Mouse (Mus musculus) erythroblast, embryonic 14.5 days (primary cell): Measurements from ENCODE around the gene Tubg2. TPM values are rescaled to one million over a fixed set of nuclear protein-coding genes. Genes with fewer than 3 reads are reported as not detected.

Source experiments
- H3K27me3 ChIP-seq: 2 replicates; pipeline ENCODE4 v1.6.1; 2012; ENCODE audit warnings: inconsistent platforms; ENCODE audit not compliant: control insufficient read depth
- H3K36me3 ChIP-seq: 2 replicates; pipeline ENCODE4 v1.6.1; 2012; ENCODE audit warnings: mild to moderate bottlenecking, inconsistent platforms; ENCODE audit not compliant: control insufficient read depth
- H3K4me1 ChIP-seq: 2 replicates; pipeline ENCODE4 v1.6.1; 2012; ENCODE audit warnings: inconsistent platforms; ENCODE audit not compliant: control insufficient read depth
- H3K4me3 ChIP-seq: replicated peaks from 2 replicates; pipeline ENCODE3; 2012; ENCODE audit warnings: moderate library complexity, mild to moderate bottlenecking, inconsistent platforms
- H3K9me3 ChIP-seq: 2 replicates; pipeline ENCODE4 v1.6.1; 2012; ENCODE audit warnings: low read length, inconsistent platforms, mixed read lengths; ENCODE audit not compliant: control insufficient read depth
- GATA1 ChIP-seq: IDR thresholded peaks from 2 replicates; pipeline ENCODE4 v1.6.1; 2012; ENCODE audit warnings: low read length, inconsistent platforms, mixed read lengths
- TAL1 ChIP-seq: IDR thresholded peaks from 3 replicates; pipeline ENCODE4 v1.6.1; 2012; ENCODE audit warnings: low read length, inconsistent platforms, mixed read lengths
- polyA plus RNA-seq: library from polyadenylated mRNA; stranded (reverse); fragments of >175 nt; gene quantifications from 2 replicates; pipeline ENCODE4 v1.2.3, GENCODE M21; 2012

Tubg2 gene
- polyA plus RNA-seq, 1 experiment: not detected

DNA sequence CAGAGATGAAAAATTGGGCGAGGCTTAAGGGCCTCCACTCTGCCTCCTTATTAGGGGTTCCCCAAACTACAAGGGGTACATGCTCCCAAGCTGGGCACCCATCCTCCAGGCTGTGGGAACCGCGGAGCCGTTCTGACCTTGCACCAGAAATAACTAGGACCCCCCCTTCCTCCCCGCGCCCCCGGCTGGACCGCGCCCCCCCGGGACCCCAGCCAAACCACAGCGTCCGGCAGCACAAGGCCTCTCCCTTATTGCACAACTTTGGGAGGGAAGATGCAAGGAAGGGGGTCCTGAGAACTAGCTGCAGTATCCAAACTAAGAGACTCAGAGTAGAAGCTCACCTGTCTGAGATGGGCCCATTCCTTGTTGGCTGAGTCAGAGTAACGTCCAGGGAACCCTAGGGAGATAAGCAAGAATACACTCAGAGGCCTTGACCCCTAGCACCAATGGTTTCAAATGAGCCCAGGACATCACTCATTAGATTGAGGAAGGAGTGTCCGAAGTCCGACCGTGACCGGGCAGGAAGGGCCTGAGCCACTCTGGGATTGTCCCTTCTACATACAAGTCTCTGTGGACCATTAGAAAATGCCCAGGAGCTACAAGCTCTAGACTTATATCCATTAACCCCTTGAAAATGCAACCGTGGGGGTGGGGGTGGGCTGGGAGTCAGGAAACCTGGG, 12.7 kb downstream of the Tubg2 start:
- H3K4me1 ChIP-seq: peaks cover 37% of the 10 kb centered on the region
- peaks cover 10% of the 10 kb centered on the region; the same call in 1 of the 2 replicates for H3K9me3 ChIP-seq
- no peak overlapping the region for H3K4me3 ChIP-seq
- TF ChIP-seq GATA1 (no peak), TAL1 (no peak)
- peaks cover 5% of the 10 kb centered on the region; the same call in 1 of the 2 replicates for H3K36me3 ChIP-seq
- peaks cover 100% of the 10 kb centered on the region for H3K27me3 ChIP-seq

DNA sequence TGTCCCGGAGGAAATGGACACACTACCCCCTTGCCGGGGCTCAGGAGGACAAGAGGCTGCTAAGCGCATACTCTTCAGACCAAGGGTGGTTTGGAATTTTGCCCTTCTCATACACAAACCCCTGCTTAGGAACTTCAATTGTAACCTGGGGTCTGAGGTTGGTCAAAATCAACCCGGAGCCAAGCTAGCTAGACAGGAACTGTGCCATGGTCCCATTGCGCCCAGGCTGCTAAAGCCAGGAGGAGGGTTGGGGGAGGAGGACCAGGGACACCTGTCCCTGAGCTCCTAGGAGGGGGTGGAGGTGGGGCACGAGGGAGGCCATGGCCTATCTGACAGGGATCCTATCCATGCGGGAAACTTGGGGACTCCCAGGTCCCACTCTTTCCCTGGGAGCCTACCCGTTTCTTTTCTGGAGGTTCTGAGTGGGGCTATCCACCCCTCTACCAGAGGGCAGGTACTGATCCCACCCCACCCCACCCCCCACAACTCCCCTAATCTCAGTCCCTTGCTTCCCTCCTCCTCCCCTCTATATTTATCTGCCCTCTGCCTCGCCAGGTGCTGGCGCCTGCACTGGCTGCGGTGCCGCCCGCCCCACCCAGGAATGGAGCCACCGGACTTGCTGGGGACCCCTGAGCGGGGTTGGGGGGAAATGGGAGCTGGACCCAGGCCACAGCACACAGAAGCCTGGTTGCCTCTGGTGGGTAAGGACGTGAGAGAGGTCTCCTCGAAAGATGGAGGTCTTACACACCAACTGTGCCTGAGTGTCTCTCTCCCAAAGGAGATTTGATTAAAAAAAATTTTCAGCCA, 13.8 kb downstream of the Tubg2 start:
- Histone ChIP-seq H3K9me3 (peaks cover 16% of the 10 kb centered on the region; the same call in 1 of the 2 replicates), H3K4me1 (peaks cover 40% of the 10 kb centered on the region), H3K4me3 (no peak overlapping the region), H3K27me3 (peaks cover 100% of the 10 kb centered on the region), H3K36me3 (peaks cover 5% of the 10 kb centered on the region; the same call in 1 of the 2 replicates)
- no peak for TF ChIP-seq GATA1
- no peak for TF ChIP-seq TAL1

- TF ChIP-seq TAL1 (no peak), GATA1 (no peak)
- peaks cover 5% of the 10 kb centered on the region; the same call in 1 of the 2 replicates for H3K36me3 ChIP-seq
- peak within 1 kb of the TSS; percentile 60 for H3K4me3 ChIP-seq
- H3K27me3 ChIP-seq: peaks cover 100% of the 10 kb centered on the region
- peaks cover 16% of the 10 kb centered on the region; the same call in 1 of the 2 replicates for H3K9me3 ChIP-seq
- H3K4me1 ChIP-seq: peaks cover 35% of the 10 kb centered on the region
Measured at GRCm38 (mm10) chr11:101170354-101170810, 14.7 kb downstream of the Tubg2 start, which contains the start of gene Cntnap1. Cntnap1 (plus strand) TSS chr11:101170523.

GRCm38 (mm10) chr11:101170811-101171610, 15.3 kb downstream of the Tubg2 start, which contains the start of gene Plekhh3:
Plekhh3 (minus strand) TSS chr11:101171351.
- peak within 1 kb of the TSS; percentile 60 for H3K4me3 ChIP-seq
- H3K4me1 ChIP-seq: peaks cover 35% of the 10 kb centered on the region
- H3K9me3 ChIP-seq: peaks cover 16% of the 10 kb centered on the region; the same call in 1 of the 2 replicates
- TF ChIP-seq GATA1 (no peak), TAL1 (no peak)
- H3K27me3 ChIP-seq: peaks cover 100% of the 10 kb centered on the region
- peaks cover 5% of the 10 kb centered on the region; the same call in 1 of the 2 replicates for H3K36me3 ChIP-seq

GRCm38 (mm10) chr11:101171721-101172433, 16.2 kb downstream of the Tubg2 start:
- peaks cover 35% of the 10 kb centered on the region for H3K4me1 ChIP-seq
- H3K4me3 ChIP-seq: peak overlapping the region; percentile 49
- TF ChIP-seq TAL1: no peak
- no peak for TF ChIP-seq GATA1
- peaks cover 100% of the 10 kb centered on the region for H3K27me3 ChIP-seq
- peaks cover 5% of the 10 kb centered on the region; the same call in 1 of the 2 replicates for H3K36me3 ChIP-seq
- H3K9me3 ChIP-seq: peaks cover 20% of the 10 kb centered on the region; the same call in 1 of the 2 replicates

DNA sequence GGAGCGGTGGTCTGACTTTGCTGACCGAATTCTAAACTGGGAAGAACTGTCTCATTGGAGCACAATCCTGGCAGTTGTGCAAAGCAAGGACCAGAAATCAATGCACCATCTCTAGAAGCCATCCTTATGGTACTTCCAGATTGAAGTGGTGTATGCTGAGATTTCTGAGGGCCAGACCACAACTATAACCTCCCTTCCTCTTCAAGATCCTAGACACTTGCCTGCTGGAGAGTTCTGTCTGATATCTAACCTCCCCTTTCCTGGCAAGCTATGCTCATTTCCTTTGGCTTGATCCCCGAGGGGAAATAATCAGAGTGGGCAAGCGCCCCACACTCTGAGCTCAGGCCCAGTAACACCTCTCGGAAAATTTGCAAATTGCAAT, 16.7 kb downstream of the Tubg2 start:
- H3K4me1 ChIP-seq: peaks cover 35% of the 10 kb centered on the region
- peaks cover 20% of the 10 kb centered on the region; the same call in 1 of the 2 replicates for H3K9me3 ChIP-seq
- no peak for TF ChIP-seq TAL1
- no peak for TF ChIP-seq GATA1
- H3K4me3 ChIP-seq: peak overlapping the region; percentile 49
- H3K27me3 ChIP-seq: peaks cover 100% of the 10 kb centered on the region
- peaks cover 4% of the 10 kb centered on the region; the same call in 1 of the 2 replicates for H3K36me3 ChIP-seq

GRCm38 (mm10) chr11:101173112-101173511, 17.4 kb downstream of the Tubg2 start:
- Histone ChIP-seq H3K36me3 (no peaks in the 10 kb centered on the region), H3K4me3 (no peak overlapping the region), H3K27me3 (peaks cover 100% of the 10 kb centered on the region), H3K4me1 (peaks cover 35% of the 10 kb centered on the region), H3K9me3 (peaks cover 20% of the 10 kb centered on the region; the same call in 1 of the 2 replicates)
- TF ChIP-seq GATA1: no peak
- TF ChIP-seq TAL1: no peak

- H3K4me3 ChIP-seq: peak overlapping the region; percentile 4
- peaks cover 100% of the 10 kb centered on the region for H3K27me3 ChIP-seq
- peaks cover 20% of the 10 kb centered on the region; the same call in 1 of the 2 replicates for H3K9me3 ChIP-seq
- H3K4me1 ChIP-seq: peaks cover 35% of the 10 kb centered on the region
- TF ChIP-seq GATA1 (no peak), TAL1 (no peak)
- H3K36me3 ChIP-seq: no peaks in the 10 kb centered on the region
Measured at GRCm38 (mm10) chr11:101173631-101174388, 18.1 kb downstream of the Tubg2 start.
